Mouse (Mus musculus): ENCODE measurements around the gene Neurl2.

DNA sequence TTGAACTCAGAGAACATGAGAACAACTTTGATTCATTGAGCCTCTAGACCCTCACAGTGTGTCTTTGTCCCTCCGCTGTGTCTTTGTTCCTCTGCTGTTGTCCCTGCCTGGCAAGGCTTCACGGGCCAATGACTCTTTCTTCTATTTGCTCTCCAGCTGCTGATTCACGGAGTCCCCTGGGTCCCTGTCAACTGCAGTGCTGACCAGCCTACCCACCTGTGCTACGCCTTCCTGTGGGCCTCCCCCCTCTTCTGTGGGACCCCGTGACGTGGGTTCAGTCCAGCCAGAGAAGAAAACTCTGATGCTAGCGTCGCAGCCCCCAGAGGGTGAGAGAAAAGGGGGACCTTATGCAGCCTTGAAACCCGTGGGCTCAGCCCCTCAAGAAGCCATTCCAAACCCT is 49.4 kb upstream of the Neurl2 start:
- TF ChIP-seq CTCF (IDR thresholded peaks at IDR 0.05; ENCODE audit: low read depth) (no peak), EP300 (optimal IDR thresholded peaks at IDR 0.05) (no peak)

Measured in stomach, postnatal 0 days (tissue).